In the genomic region with DNA sequence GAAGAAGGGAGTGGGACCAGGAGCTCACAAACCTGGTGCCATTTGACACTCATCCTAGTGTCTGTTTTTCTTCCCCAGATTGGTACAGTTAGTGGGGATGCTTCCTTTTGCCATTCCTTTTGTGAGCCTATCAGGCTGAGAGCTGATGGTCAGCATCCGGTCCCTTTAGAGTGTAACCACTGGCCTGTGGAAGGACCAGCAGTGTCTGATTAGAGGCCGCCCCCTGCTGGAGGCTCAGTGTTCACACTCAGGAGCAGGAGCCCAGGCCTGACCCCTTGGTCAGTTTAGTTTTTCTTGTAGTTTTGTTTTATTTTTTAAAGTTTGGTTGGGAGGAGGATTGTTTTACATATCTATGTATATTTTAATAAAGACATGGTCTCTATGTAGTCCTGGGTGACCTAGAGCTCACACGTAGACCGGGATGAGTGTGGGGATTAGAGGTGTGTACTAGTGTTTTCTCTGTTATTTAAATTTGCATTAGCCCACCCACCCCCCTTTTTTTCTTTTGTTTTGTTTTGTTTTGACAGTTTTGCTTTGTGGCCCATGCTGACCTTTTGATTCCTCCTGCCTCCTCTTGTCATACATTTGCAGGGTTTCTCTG, we compare ENCODE assay signal across 8 mouse cellular contexts. TPM values are rescaled to one million over a fixed set of nuclear protein-coding genes. Genes with fewer than 3 reads are reported as not detected.
A peak's percentile ranks its signal among the peaks of the same experiment; 100 is the strongest.
DNase-seq lines count a peak whose midpoint lies in the region; ATAC-seq lines count a peak whose summit lies in the region.

No protein-coding gene starts in this region.

- no peaks in the 10 kb centered on the region for H3K27me3 ChIP-seq in midbrain, embryonic 10.5 days (ENCODE audit: low read depth, poor library complexity, severe bottlenecking)

- H3K4me1 ChIP-seq in midbrain, embryonic 10.5 days: no peaks in the 10 kb centered on the region

- no peak overlapping the region for H3K27ac ChIP-seq in midbrain, embryonic 10.5 days (replicated peaks)

- H3K36me3 ChIP-seq in midbrain, embryonic 10.5 days: peaks cover 100% of the 10 kb centered on the region

- no peaks in the 10 kb centered on the region for H3K9me3 ChIP-seq in midbrain, embryonic 10.5 days (replicated peaks)

- 66% methylated on average over 4 of the region's 4 CpGs for WGBS in midbrain, embryonic 10.5 days

- peak; percentile 62 for DNase-seq in R1 (ENCODE audit: low read depth, low spot score)
- DNase-seq in cerebellum, postnatal 14 days: peak; percentile 87 to 91
- peak; percentile 62 to 75 for DNase-seq in gastrocnemius, adult 8-10 months (ENCODE audit: low spot score in 2 of 2)
- peak; percentile 54 to 68 for DNase-seq in left cerebral cortex, postnatal 25 days (ENCODE audit: low spot score in 2 of 2)
- DNase-seq in midbrain, embryonic 10.5 days (ENCODE audit: low spot score): peak; percentile 70
- DNase-seq in right cerebral cortex, postnatal 4 days: peak; percentile 76
- DNase-seq in urinary bladder, postnatal 4 days (ENCODE audit: low spot score in 2 of 2): peak; percentile 57 to 85

- intact Hi-C loops in left cerebral cortex, postnatal 25 days (cut with DNase I): loop anchor here (1.0 kb wide), 1 partner anchor 31 kb away; no protein-coding TSS in a partner anchor

- no peak overlapping the region for H3K4me3 ChIP-seq in midbrain, embryonic 10.5 days

- ATAC-seq in inflammation-experienced regulatory T-cells, adult 6 months: peak; percentile 54

RNA-seq across cellular contexts. Expression of a gene that starts 25.5 kb away (rescaled TPM):
- 10 to 100 TPM; 23.1 to 28.9 (median 26.7) TPM for total RNA-seq in gastrocnemius, adult 8-10 months (2022)
- 10 to 100 TPM; 13.1 to 20.1 (median 17.3) TPM for polyA plus RNA-seq in inflammation-experienced regulatory T-cells, adult 6 months (2017; shearing (Covaris generic))
- 10 to 100 TPM; 58.6 to 58.8 TPM for total RNA-seq in left cerebral cortex, postnatal 25 days (2021)
- 16.9 and 17.6 TPM in 2 replicates for polyA plus RNA-seq in midbrain, embryonic 10.5 days (2016; fragmentation: Nextera tagmentation; extraction: Ambion mirVana)

RNA-seq across cellular contexts. Expression of a gene that starts 26.4 kb away (rescaled TPM):
- total RNA-seq in gastrocnemius, adult 8-10 months (2022): 10 to 100 TPM; 54.7 to 73.2 (median 60.1) TPM
- polyA plus RNA-seq in inflammation-experienced regulatory T-cells, adult 6 months (2017; shearing (Covaris generic)): 1 to 10 TPM; 5.3 to 7.7 (median 7.6) TPM
- total RNA-seq in left cerebral cortex, postnatal 25 days (2021): 10 to 100 TPM; 66.5 to 80.1 TPM
- 54.5 and 64.7 TPM in 2 replicates for polyA plus RNA-seq in midbrain, embryonic 10.5 days (2016; fragmentation: Nextera tagmentation; extraction: Ambion mirVana)

RNA-seq across cellular contexts. Expression of a gene that starts 38.6 kb away (rescaled TPM):
- 10 to 100 TPM; 25.0 to 30.6 (median 26.9) TPM for total RNA-seq in gastrocnemius, adult 8-10 months (2022)
- polyA plus RNA-seq in inflammation-experienced regulatory T-cells, adult 6 months (2017; shearing (Covaris generic)): 100 to 1,000 TPM in 1 of 3 experiments, 10 to 100 TPM in 2; 72.6 to 121 (median 77.7) TPM
- total RNA-seq in left cerebral cortex, postnatal 25 days (2021): 100 to 1,000 TPM; 105 to 120 TPM
- polyA plus RNA-seq in midbrain, embryonic 10.5 days (2016; fragmentation: Nextera tagmentation; extraction: Ambion mirVana): 447 and 477 TPM in 2 replicates

RNA-seq across cellular contexts. Expression of a gene that starts 51.3 kb away (rescaled TPM):
- total RNA-seq in gastrocnemius, adult 8-10 months (2022): not detected
- under 1 TPM in 2 of 3 experiments, not detected in 1; 0.18 to 0.24 TPM for polyA plus RNA-seq in inflammation-experienced regulatory T-cells, adult 6 months (2017; shearing (Covaris generic))
- 10 to 100 TPM; 10.5 to 11.0 TPM for total RNA-seq in left cerebral cortex, postnatal 25 days (2021)
- polyA plus RNA-seq in midbrain, embryonic 10.5 days (2016; fragmentation: Nextera tagmentation; extraction: Ambion mirVana): 0.32 and 0.74 TPM in 2 replicates
